Mouse (Mus musculus): ENCODE results near the gene Tab1. TPM values are rescaled to one million over a fixed set of nuclear protein-coding genes. Genes with fewer than 3 reads are reported as not detected.

The Tab1 gene
- polyA plus RNA-seq, 1 experiment from 2014 or later = 52.4 TPM

DNA sequence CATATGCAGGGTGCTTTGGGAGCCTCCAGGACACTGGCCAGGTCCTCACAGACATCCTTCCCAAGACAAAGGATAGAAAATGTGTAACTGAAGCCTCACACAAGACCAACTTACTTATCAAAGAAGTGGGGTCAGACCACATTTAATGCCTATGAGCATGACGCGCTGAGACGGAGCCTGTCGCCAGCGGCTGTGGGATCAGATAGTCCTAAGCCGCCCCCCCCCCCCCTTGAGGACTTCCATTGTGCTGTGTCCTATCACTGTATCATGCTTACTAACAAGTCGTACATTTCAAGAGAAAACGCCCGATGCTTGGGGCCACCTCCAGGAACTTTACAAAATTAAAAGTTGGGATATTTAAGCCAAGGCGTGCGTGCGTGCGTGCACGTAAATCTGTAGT lies 14.2 kb downstream of the Tab1 start:
- peaks cover 73% of the 10 kb centered on the region for H3K36me3 ChIP-seq
- H3K27me3 ChIP-seq (ENCODE audit: low read depth, poor library complexity, severe bottlenecking) = no peaks in the 10 kb centered on the region
- H3K4me3 ChIP-seq = no peak overlapping the region
- H3K9me3 ChIP-seq (replicated peaks) = no peaks in the 10 kb centered on the region
- no peak for DNase-seq (ENCODE audit: low spot score)
- H3K27ac ChIP-seq = no peak overlapping the region
- 95% methylated on average over 14 of the region's 14 CpGs for WGBS
- H3K4me1 ChIP-seq = peaks cover 3% of the 10 kb centered on the region; the same call in 1 of the 2 replicates

DNA sequence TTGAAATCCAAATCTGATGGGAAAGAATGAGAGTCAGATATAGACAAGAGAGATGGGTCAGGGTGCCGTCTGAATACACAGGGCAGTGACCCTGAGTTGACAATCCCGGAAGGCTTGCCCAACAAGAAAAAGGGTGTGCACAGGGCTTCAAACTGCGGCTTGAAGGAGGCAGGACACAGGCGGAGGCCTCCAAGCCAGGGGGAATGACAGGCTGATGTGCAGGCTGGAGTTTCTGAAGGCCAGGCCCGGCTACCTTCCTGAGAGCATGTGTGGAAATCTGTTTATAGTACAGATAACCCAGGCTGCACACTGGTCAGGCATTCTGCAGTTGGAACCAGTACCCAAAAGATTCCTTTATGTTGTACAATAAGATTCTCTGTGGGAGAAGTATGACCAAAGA lies 14.6 kb downstream of the Tab1 start:
- DNase-seq (ENCODE audit: low spot score) = no peak
- peaks cover 3% of the 10 kb centered on the region; the same call in 1 of the 2 replicates for H3K4me1 ChIP-seq
- H3K27ac ChIP-seq = no peak overlapping the region
- 87% methylated on average over 5 of the region's 5 CpGs for WGBS
- H3K9me3 ChIP-seq (replicated peaks) = no peaks in the 10 kb centered on the region
- H3K4me3 ChIP-seq = no peak overlapping the region
- no peaks in the 10 kb centered on the region for H3K27me3 ChIP-seq (ENCODE audit: low read depth, poor library complexity, severe bottlenecking)
- H3K36me3 ChIP-seq = peaks cover 73% of the 10 kb centered on the region

DNA sequence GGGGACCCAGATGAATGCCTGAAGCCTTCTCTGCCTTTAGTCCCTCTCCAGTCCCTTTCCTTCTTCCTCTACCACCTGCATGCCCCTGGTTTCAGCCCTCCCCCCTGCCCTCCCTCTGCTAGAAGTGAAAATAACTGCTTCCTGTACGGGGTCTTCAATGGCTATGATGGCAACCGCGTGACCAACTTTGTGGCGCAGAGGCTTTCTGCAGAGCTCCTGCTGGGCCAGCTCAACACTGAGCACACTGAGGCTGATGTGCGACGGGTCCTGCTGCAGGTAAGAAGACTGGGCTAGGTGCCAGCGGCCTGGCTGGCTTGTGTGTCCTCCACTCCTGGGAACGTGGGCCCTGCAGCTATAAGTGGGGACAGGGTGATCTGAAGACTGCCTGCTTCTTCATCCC lies 15.6 kb downstream of the Tab1 start:
- Histone ChIP-seq H3K36me3 (peaks cover 73% of the 10 kb centered on the region), H3K9me3 (replicated peaks) (no peaks in the 10 kb centered on the region), H3K4me3 (no peak overlapping the region), H3K4me1 (peaks cover 3% of the 10 kb centered on the region; the same call in 1 of the 2 replicates), H3K27ac (no peak overlapping the region), H3K27me3 (ENCODE audit: low read depth, poor library complexity, severe bottlenecking) (no peaks in the 10 kb centered on the region)
- DNase-seq (ENCODE audit: low spot score) = no peak
- WGBS = 93% methylated on average over 8 of the region's 8 CpGs

DNA sequence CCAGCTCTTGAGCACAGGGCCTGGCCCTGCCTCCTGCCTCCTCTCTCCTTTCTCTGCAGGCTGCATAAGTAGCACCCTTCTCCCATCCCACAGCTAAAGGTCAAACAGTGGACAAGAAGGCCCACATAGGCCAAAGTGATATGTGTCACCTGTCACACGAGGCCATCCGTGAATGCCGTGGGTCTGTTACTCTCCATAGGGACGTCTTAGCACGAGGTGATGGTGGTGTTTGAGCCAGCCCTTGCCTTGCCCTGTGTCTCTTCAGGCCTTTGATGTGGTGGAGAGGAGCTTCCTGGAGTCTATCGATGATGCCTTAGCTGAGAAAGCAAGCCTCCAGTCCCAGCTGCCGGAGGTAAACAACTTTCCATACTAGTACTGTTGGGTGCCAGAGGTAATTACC lies 16.6 kb downstream of the Tab1 start:
- Histone ChIP-seq H3K9me3 (replicated peaks) (no peaks in the 10 kb centered on the region), H3K27ac (no peak overlapping the region), H3K27me3 (ENCODE audit: low read depth, poor library complexity, severe bottlenecking) (no peaks in the 10 kb centered on the region), H3K4me1 (peaks cover 3% of the 10 kb centered on the region; the same call in 1 of the 2 replicates), H3K36me3 (peaks cover 73% of the 10 kb centered on the region), H3K4me3 (no peak overlapping the region)
- no peak for DNase-seq (ENCODE audit: low spot score)
- WGBS = 96% methylated on average over 7 of the region's 7 CpGs

DNA sequence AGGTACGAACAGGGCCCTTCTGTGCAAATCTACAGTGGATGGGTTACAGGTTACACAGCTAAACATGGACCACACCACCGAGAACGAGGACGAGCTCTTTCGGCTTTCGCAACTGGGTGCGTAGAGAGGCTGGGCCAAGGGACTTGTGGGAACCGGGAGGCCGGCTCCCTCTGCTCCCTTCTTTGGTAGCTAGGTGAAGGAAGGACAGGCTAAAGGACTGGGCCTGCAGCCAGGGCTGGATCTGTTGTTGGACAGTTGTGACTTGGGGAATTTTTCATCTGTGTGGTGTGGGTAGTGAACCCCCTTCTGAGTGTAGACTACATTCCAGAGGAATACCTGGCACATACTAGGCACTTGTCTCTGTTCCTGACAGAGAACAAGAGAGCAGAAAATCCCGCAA lies 19.7 kb downstream of the Tab1 start:
- no peak overlapping the region for H3K4me3 ChIP-seq
- DNase-seq (ENCODE audit: low spot score) = no peak
- H3K27me3 ChIP-seq (ENCODE audit: low read depth, poor library complexity, severe bottlenecking) = no peaks in the 10 kb centered on the region
- WGBS = 87% methylated on average over 10 of the region's 10 CpGs
- peaks cover 3% of the 10 kb centered on the region; the same call in 1 of the 2 replicates for H3K4me1 ChIP-seq
- no peak overlapping the region for H3K27ac ChIP-seq
- H3K9me3 ChIP-seq (replicated peaks) = no peaks in the 10 kb centered on the region
- H3K36me3 ChIP-seq = peaks cover 96% of the 10 kb centered on the region

DNA sequence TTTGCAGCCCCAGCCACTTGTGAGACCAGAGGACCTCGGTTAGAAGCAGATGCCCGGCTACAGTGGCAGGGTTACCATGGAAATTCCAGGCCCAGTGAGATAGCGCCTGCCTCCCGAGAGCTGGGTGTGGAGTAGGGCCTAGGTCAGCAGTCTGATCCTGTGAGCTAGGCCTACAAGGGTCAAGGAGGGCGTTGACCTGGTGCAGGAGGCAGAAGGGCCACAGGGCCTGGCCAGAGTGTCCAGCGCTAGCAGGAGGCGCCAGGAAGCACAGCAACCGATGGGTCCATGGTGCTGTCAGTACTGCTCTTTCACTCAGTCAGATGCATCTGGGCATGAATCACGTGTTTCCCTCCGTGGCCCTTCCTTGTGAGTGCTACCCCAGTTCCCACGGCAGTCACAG lies 20.8 kb downstream of the Tab1 start:
- Histone ChIP-seq H3K36me3 (peaks cover 98% of the 10 kb centered on the region), H3K27ac (no peak overlapping the region), H3K4me3 (no peak overlapping the region), H3K27me3 (ENCODE audit: low read depth, poor library complexity, severe bottlenecking) (no peaks in the 10 kb centered on the region), H3K9me3 (replicated peaks) (no peaks in the 10 kb centered on the region), H3K4me1 (peaks cover 10% of the 10 kb centered on the region)
- DNase-seq (ENCODE audit: low spot score) = no peak
- 87% methylated on average over 11 of the region's 11 CpGs for WGBS

DNA sequence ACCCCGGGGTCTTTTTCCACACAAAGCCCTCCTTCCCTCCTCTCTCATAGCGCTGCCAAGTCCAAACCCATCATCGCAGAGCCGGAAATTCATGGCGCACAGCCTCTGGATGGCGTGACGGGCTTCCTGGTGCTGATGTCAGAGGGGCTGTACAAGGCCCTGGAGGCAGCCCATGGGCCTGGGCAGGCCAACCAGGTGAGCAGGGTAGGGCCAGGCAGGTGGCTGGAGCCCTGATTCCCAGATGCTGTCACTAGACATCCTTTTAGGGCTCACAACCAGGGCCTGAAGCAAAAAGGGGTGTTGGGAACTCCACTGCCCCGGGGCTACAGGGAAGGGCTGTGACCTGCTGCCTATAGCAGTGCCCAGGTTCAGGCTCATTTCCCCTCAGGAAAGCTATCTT lies 22.8 kb downstream of the Tab1 start:
- Histone ChIP-seq H3K4me3 (no peak overlapping the region), H3K27ac (no peak overlapping the region), H3K4me1 (peaks cover 27% of the 10 kb centered on the region), H3K9me3 (replicated peaks) (no peaks in the 10 kb centered on the region), H3K27me3 (ENCODE audit: low read depth, poor library complexity, severe bottlenecking) (no peaks in the 10 kb centered on the region), H3K36me3 (peaks cover 98% of the 10 kb centered on the region)
- no peak for DNase-seq (ENCODE audit: low spot score)
- 96% methylated on average over 8 of the region's 8 CpGs for WGBS

DNA sequence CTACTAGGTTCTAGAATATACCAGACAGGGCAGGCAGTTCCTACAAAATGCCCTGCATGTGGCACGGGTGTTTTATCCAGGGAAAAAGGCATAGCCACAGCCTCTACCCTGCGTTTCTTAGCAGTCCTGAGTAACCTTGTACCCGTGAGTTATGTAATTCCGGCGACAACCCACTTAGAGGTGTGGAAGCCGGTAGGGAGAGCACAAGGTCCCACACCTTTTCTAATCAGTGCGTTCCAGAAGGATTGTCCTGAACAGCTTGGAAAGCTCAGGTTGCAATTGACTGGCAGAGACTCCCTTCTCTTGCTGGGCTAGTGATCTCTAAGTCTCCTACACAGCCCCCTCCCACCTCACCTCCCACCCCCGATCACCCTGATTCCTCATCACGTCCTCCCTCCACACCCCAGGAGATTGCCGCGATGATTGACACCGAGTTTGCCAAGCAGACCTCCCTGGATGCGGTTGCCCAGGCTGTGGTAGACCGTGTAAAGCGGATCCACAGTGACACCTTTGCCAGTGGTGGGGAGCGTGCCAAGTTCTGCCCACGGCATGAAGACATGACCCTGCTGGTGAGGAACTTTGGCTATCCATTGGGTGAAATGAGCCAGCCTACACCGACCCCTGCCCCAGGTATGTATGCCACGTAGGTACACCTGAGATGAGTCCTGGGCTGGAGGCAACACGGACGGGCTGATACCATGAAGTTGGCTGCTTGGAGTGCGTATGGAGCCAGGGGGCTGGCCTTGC lies 24.4 kb downstream of the Tab1 start:
- WGBS = 94% methylated on average over 22 of the region's 22 CpGs

DNA sequence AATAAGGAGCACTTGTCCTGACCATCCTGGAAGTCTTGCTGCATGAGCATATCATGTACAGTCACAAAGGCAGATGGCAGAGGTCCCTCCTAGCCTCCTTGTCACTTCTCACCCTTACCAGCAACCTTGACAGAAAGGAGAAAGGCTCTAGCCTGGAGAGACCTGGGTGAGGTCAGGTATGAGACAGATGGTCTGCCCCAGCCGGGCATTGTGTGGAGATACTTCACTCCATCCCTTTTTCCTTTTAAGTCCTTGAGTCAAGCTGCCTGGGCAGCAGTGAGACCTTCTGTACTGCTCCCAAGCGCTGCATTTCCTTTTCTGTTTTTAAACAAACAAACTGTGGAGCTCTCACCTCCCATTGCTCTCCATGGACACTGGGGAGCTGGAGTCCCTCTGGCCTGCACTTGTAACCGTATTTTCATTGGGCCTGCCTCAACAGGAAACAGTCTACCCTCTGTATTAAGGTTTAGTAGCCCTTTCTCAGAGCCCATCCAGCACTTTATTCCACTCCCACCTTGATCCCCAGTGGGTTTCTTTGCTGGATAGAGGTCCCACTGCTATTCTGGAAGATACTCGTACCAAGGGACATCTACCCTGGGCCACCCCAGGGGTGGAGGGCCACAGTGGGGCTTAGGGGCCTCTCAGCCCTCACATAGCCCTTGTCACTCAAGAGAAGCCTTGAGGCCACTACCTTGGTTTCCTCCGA lies 25.2 kb downstream of the Tab1 start:
- H3K4me3 ChIP-seq = no peak overlapping the region
- peak overlapping the region; percentile 81; the same call in 1 of the 2 replicates for H3K27ac ChIP-seq
- peaks cover 27% of the 10 kb centered on the region for H3K4me1 ChIP-seq
- no peaks in the 10 kb centered on the region for H3K27me3 ChIP-seq (ENCODE audit: low read depth, poor library complexity, severe bottlenecking)
- H3K9me3 ChIP-seq (replicated peaks) = no peaks in the 10 kb centered on the region
- peaks cover 98% of the 10 kb centered on the region for H3K36me3 ChIP-seq
- WGBS = 79% methylated on average over 5 of the region's 5 CpGs
- no peak for DNase-seq (ENCODE audit: low spot score)

More for the DNA sequence above, 24.4 kb downstream of the Tab1 start:
- H3K4me3 ChIP-seq = no peak overlapping the region
- H3K27ac ChIP-seq = no peak overlapping the region
- no peaks in the 10 kb centered on the region for H3K27me3 ChIP-seq (ENCODE audit: low read depth, poor library complexity, severe bottlenecking)
- no peaks in the 10 kb centered on the region for H3K9me3 ChIP-seq (replicated peaks)
- no peak for DNase-seq (ENCODE audit: low spot score)
- peaks cover 100% of the 10 kb centered on the region for H3K36me3 ChIP-seq
- H3K4me1 ChIP-seq = peaks cover 27% of the 10 kb centered on the region

DNA sequence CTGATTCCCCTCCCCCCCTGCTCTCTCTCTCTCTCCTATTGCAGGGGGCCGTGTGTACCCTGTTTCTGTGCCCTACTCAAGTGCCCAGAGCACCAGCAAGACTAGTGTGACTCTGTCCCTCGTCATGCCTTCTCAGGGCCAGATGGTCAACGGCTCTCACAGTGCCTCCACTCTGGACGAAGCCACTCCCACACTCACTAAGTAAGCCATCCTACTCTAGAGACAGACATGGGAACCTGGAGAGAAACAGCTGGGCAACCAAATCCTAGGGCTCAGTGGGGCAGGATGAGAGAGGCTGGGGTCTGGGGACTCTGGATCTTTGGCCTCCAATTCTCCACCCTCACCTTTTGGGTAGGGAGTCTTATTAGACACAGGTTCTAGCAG lies 25.8 kb downstream of the Tab1 start:
- no peak for DNase-seq (ENCODE audit: low spot score)
- Histone ChIP-seq H3K4me1 (peaks cover 27% of the 10 kb centered on the region), H3K36me3 (peaks cover 96% of the 10 kb centered on the region)

DNA sequence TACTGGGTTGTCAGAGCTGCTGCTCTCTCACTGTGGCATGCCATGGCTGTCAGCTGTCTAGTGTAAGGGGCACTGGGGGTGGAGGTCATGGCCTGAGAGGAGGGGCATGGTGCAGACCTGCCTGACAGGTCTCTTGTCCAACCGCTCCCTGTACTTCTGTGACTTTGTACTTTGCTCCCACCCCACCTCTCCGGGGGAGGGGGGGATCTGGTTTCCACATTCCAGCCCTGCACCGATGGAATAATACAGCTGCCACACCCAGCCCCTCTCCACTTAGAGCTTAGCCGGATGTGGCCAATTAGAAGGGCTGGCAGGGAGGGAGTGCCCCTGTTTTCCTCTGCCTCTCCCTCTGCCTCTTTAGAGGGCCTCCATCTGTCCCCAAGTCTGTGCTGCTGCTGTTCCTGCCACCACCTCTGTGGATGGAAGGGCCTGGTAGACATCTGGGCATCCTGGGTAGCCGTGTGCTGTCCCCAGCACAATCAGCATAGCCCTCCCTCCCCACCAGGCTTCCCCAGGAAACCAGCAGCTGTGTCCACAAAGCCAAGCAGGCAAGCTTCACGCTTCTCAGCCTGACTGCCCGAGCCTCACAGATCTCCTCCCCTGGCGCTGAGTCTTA lies 26.5 kb downstream of the Tab1 start:
- Histone ChIP-seq H3K4me3 (peak overlapping the region; percentile 23), H3K27ac (peak overlapping the region; percentile 81), H3K4me1 (peaks cover 27% of the 10 kb centered on the region), H3K27me3 (ENCODE audit: low read depth, poor library complexity, severe bottlenecking) (no peaks in the 10 kb centered on the region), H3K9me3 (replicated peaks) (no peaks in the 10 kb centered on the region), H3K36me3 (peaks cover 89% of the 10 kb centered on the region)
- peak; percentile 65 for DNase-seq (ENCODE audit: low spot score)
- whole genome bisulfite sequencing = 36% methylated on average over 8 of the region's 8 CpGs

More for the DNA sequence above, 25.8 kb downstream of the Tab1 start:
- H3K27ac ChIP-seq = peak overlapping the region; percentile 81; the same call in 1 of the 2 replicates
- H3K27me3 ChIP-seq (ENCODE audit: low read depth, poor library complexity, severe bottlenecking) = no peaks in the 10 kb centered on the region
- H3K9me3 ChIP-seq (replicated peaks) = no peaks in the 10 kb centered on the region
- H3K4me3 ChIP-seq = no peak overlapping the region
- WGBS = 54% methylated on average over 4 of the region's 4 CpGs

DNA sequence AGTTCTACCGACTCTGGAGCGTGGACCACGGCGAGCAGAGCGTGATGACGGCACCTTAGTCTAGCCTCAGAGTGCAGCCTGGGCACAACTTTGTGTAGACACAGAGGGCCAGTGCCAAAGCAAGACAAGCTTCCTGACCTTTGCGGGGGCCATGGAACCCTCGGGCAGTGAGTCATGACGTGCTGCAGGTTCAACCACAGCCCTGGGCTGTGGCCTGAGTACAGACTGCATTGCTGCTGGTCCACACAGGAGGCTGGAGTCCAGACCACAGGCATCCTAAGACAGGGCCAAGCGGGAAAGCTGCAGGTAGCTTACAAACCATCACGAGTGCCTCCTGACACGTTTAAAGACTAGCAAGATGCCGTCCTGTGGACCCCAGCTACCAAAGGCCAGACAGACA lies 27.3 kb downstream of the Tab1 start:
- Histone ChIP-seq H3K4me1 (peaks cover 27% of the 10 kb centered on the region), H3K27ac (peak overlapping the region; percentile 81), H3K4me3 (no peak overlapping the region), H3K27me3 (ENCODE audit: low read depth, poor library complexity, severe bottlenecking) (no peaks in the 10 kb centered on the region), H3K36me3 (peaks cover 81% of the 10 kb centered on the region), H3K9me3 (replicated peaks) (no peaks in the 10 kb centered on the region)
- WGBS = 92% methylated on average over 13 of the region's 13 CpGs
- no peak for DNase-seq (ENCODE audit: low spot score)

DNA sequence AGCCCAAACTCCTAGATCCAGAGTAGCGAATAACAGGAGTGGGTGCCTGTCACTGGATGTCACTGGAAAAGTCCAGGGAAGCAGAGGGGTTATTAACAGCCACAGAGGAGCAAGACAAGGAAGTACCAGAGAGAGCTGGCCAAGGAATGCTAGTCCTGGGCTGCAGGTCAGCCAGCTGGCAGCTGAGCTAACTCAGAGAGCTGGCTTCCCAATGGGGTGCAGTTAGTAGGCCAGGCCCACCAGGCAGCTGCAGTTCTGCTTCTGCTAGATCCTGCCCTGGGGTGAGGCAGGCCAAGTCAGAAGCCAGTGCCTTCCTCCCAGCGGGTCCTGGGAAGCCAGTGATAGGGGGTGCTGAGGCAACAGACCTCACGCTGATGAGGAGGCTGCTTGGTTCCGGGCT lies 27.8 kb downstream of the Tab1 start:
- Histone ChIP-seq H3K36me3 (peaks cover 76% of the 10 kb centered on the region), H3K27ac (peak overlapping the region; percentile 81; the same call in 1 of the 2 replicates), H3K27me3 (ENCODE audit: low read depth, poor library complexity, severe bottlenecking) (no peaks in the 10 kb centered on the region), H3K9me3 (replicated peaks) (no peaks in the 10 kb centered on the region), H3K4me1 (peaks cover 27% of the 10 kb centered on the region), H3K4me3 (no peak overlapping the region)
- DNase-seq (ENCODE audit: low spot score) = no peak
- WGBS = 89% methylated on average over 4 of the region's 4 CpGs
